Mouse (Mus musculus): Measurements from ENCODE around the gene Extl1.

GRCm38 (mm10) chr4:134397732-134398131 lies 14.1 kb upstream of the Extl1 start:
- TF ChIP-seq GATA1 (IDR thresholded peaks at IDR 0.05; ENCODE audit: low read length) (no peak), TAL1 (IDR thresholded peaks at IDR 0.05; ENCODE audit: low read length) (no peak)
